Mouse (Mus musculus) E14TG2a.4 (cell line): Measurements from ENCODE around the gene Polr3h.

Experiments used
- CTCF ChIP-seq: conservative IDR thresholded peaks from 2 replicates; pipeline ENCODE4 v1.5.1; 2014; ENCODE audit warnings: low read length
- NANOG ChIP-seq: IDR thresholded peaks from 2 replicates; pipeline ENCODE4 v1.6.1; 2014; ENCODE audit warnings: borderline replicate concordance, low read length, mixed read lengths
- POU5F1 ChIP-seq: IDR thresholded peaks from 2 replicates; pipeline ENCODE4 v1.6.1; 2014; ENCODE audit warnings: low read length, borderline replicate concordance

- TF ChIP-seq CTCF, result no peak
- TF ChIP-seq POU5F1, result no peak
- TF ChIP-seq NANOG, result no peak
Observed at GRCm38 (mm10) chr15:81940219-81940618, 14.2 kb upstream of the Polr3h start.
